Mouse (Mus musculus): ENCODE results near the gene Gadd45a. TPM values are rescaled to one million over a fixed set of nuclear protein-coding genes. Genes with fewer than 3 reads are reported as not detected.
A peak's percentile ranks its signal among the peaks of the same experiment; 100 is the strongest.

Gene Gadd45a
- polyA plus RNA-seq, 1 experiment from 2014 or later, result 25.0 TPM

DNA sequence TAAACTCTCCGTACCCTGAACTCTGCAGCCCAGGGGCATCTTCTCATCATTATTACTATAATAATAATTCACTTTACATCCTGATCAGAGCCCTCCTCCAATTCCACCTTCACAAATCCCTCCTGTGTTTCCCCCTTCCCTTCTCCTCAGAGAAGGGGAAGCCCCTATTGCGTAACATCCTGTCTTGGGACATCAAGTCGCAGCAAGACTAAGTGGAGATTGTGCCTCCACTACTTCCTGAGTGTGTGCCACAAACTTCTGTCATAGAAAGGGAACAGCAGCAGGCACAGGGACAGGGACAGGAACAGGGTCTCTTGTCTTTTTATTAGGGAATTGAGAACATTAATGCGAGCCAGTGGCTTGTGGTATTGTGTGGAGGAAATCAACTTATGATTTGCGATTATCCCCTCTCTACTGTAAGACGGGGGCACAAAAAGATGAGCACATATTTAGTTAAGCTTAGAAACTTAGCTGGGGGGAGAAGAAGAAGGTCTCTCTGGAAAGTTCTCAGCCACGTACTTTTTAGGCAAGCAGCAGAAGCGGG, 32.0 kb upstream of the Gadd45a start:
- Histone ChIP-seq H3K4me2 (replicated peaks) (no peak overlapping the region), H3K27me3 (no peaks in the 10 kb centered on the region), H3K27ac (no peak overlapping the region), H3K9me3 (replicated peaks) (no peaks in the 10 kb centered on the region), H3K4me1 (0 out of 2 replicates have a peak, but pooled peaks cover 2% of the 10 kb centered on the region), H3K4me3 (no peak overlapping the region), H3K36me3 (no peaks in the 10 kb centered on the region), H3K9ac (no peak overlapping the region)
- no peak for ATAC-seq (ENCODE audit: low FRiP score)
- 88% methylated on average over 8 of the region's 8 CpGs for WGBS

DNA sequence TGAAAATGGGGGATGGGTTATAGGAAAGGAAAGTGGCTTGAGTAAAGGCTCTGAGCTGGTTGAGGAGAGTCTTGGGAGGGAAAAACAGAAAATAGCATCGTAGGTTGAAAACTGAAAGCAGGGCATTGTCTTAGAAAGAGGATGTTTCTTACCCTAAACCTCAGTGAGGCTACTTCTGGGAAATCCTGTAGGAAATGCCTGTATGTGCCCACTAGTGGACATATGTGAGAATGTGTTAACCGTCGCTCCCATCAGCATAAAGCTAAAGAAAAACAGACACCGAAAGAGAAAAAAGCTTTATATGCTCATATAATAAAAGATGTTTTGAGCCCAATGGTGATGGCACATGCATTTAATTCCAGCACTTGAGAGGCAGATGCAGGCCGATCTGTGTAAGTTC, 22.8 kb upstream of the Gadd45a start:
- H3K4me1 ChIP-seq, result no peaks in the 10 kb centered on the region
- H3K4me3 ChIP-seq, result no peak overlapping the region
- no peak overlapping the region for H3K9ac ChIP-seq
- 90% methylated on average over 5 of the region's 5 CpGs for WGBS
- H3K9me3 ChIP-seq (replicated peaks), result no peaks in the 10 kb centered on the region
- H3K36me3 ChIP-seq, result no peaks in the 10 kb centered on the region
- ATAC-seq (ENCODE audit: low FRiP score), result no peak
- H3K27me3 ChIP-seq, result no peaks in the 10 kb centered on the region
- H3K4me2 ChIP-seq (replicated peaks), result no peak overlapping the region
- no peak overlapping the region for H3K27ac ChIP-seq

DNA sequence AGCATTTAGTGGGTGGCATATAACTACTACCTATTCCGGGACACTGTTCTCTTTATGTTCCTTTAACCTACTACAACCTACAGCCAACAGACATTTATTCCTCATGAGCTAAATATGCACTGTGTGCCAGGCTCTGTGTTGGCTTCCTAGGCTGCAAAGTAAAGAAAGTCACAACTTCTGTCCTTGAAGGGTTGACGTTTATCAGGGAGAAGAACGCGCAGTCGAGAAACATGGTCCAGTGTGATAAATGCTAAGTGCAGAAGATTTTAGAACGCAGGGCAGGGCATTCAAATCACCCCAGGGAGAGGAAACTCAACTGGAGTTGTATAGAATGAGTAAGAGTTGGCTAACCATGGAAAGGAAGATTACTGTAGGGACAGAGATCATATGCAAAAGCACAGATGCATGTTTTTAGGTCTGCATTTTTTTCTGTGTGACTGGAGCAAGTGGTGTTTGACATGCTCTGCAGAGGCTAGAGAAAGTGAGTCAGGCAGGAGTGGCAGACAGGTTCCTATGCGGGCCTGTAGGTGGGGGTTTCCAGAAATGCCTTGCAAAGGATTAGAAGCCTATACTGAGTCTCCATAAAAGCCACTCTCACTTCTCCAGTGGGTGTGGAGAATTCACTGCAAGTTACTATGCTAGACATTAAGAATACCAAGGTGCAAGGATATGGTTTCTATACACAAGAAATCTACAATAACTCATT, 20.9 kb upstream of the Gadd45a start:
- Histone ChIP-seq H3K27ac (no peak overlapping the region), H3K27me3 (no peaks in the 10 kb centered on the region), H3K36me3 (no peaks in the 10 kb centered on the region), H3K9me3 (replicated peaks) (no peaks in the 10 kb centered on the region), H3K4me1 (no peaks in the 10 kb centered on the region), H3K4me2 (replicated peaks) (no peak overlapping the region), H3K4me3 (no peak overlapping the region), H3K9ac (no peak overlapping the region)
- ATAC-seq (ENCODE audit: low FRiP score), result no peak
- WGBS, result 92% methylated on average over 7 of the region's 7 CpGs

DNA sequence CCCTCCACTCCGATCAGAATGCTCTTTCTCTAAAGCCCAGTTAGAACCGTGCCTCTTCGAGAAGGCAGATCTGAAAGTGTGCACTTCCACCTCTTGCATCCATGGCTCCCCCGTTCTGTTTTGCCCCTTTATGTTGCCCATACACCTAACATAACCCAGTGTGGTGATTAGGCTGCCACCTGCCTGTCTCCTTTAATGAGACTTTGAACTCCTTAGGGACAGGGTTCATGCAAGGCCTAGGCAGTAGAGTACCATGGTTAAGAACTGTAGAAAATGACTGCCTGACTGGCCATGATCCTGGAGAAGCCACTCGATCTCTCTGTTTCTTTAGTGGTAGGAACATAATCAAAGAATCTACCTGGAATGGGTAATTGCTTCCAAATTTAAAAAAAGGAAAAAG, 20.3 kb upstream of the Gadd45a start:
- H3K4me2 ChIP-seq (replicated peaks), result no peak overlapping the region
- no peak overlapping the region for H3K4me3 ChIP-seq
- no peak overlapping the region for H3K27ac ChIP-seq
- no peaks in the 10 kb centered on the region for H3K36me3 ChIP-seq
- H3K4me1 ChIP-seq, result no peaks in the 10 kb centered on the region
- H3K9ac ChIP-seq, result no peak overlapping the region
- H3K9me3 ChIP-seq (replicated peaks), result no peaks in the 10 kb centered on the region
- H3K27me3 ChIP-seq, result no peaks in the 10 kb centered on the region
- WGBS, result 84% methylated on average over 5 of the region's 5 CpGs
- no peak for ATAC-seq (ENCODE audit: low FRiP score)

DNA sequence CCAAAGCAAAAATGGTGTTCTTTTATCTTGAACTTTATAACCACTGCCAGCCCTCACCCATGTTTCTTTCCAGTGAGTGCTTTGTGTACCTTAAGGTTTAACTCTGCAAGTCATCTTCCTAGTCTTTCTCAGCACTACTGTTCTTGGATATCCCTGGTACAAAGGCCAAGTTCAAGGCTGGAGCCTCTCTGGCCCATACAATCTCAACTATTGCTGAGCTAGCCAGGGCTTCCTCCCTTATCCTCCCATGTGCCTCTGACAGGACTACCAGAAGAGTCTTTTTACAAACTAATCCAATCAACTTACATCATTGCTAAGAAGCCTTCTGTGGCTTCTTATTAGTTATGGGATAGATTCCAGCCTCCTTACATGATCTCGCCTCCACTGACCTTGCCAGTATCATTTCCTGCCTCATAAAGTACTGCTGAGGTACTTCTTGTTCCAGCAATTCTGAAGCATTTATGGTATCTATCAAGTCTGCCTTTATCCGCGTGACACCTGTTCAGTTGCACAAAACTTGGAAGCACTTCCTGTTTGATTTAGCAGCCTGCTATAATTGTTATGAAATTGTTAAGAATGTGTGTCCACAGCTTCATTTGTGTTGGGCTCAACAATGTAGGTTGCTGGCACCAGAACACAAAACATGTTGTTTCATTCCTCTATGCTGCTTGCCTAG, 19.8 kb upstream of the Gadd45a start:
- no peak overlapping the region for H3K27ac ChIP-seq
- H3K9me3 ChIP-seq (replicated peaks), result no peaks in the 10 kb centered on the region
- H3K4me2 ChIP-seq (replicated peaks), result no peak overlapping the region
- no peak overlapping the region for H3K4me3 ChIP-seq
- 80% methylated on average over 3 of the region's 3 CpGs for WGBS
- no peaks in the 10 kb centered on the region for H3K27me3 ChIP-seq
- no peaks in the 10 kb centered on the region for H3K4me1 ChIP-seq
- H3K36me3 ChIP-seq, result no peaks in the 10 kb centered on the region
- ATAC-seq (ENCODE audit: low FRiP score), result no peak
- no peak overlapping the region for H3K9ac ChIP-seq

DNA sequence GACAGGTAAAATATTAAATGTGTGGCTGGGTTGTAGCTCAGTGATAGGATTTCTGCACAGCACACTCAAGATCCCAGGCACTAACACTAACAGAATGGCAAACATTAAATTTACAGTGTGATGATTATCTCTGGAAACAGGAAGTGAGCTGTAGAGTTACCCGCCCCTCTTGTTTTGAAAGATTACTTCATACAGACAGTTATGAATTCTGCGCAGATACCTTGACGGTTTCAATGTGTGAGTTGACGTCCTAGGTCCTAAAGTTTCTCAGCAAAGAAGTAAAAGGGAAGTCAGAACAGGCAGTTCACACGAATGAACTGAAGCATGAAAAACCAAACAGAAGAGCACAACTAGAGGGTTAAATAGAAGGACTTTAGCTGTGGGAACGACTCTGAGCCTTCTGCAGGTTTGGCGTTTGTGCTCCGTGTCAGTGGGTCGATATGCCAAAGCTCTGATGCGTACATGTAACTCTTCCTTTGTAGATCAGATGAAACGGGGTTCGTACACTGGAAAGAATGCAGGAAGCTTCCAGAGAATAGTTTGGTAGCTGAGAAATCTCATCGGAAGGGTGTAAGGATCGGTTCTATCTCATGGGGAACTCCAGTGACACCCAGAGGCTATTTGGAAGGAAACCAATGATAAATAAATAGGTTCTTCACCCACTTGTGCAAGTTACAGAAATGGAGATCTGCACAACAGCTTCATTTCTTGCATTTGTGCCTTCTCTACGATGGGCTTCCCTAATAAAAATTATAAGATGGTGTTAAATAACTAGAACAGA, 19.0 kb upstream of the Gadd45a start:
- H3K9ac ChIP-seq, result no peak overlapping the region
- no peaks in the 10 kb centered on the region for H3K36me3 ChIP-seq
- no peak overlapping the region for H3K4me3 ChIP-seq
- ATAC-seq (ENCODE audit: low FRiP score), result no peak
- H3K4me1 ChIP-seq, result no peaks in the 10 kb centered on the region
- no peak overlapping the region for H3K4me2 ChIP-seq (replicated peaks)
- H3K9me3 ChIP-seq (replicated peaks), result no peaks in the 10 kb centered on the region
- 81% methylated on average over 15 of the region's 15 CpGs for WGBS
- no peak overlapping the region for H3K27ac ChIP-seq
- no peaks in the 10 kb centered on the region for H3K27me3 ChIP-seq

DNA sequence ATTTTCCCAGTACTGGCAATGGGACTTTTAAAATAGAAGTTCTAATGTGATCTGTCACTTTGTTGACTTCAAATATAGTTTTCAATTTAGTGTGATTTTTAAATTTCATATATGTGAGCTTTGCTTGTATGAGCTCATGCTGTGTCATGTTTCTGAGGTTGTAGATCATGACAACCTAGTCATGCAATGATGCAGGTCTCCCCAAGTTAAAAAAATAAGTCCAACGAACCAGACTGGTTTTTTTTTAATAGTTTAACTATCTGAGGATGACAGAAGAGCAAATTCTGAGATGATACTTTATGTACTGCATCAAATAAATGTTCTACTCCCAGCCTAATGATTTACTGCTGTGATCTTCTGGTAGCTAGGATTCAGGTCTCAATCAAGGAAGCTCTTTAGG, 12.8 kb upstream of the Gadd45a start:
- Histone ChIP-seq H3K4me3 (no peak overlapping the region), H3K9ac (no peak overlapping the region), H3K36me3 (no peaks in the 10 kb centered on the region), H3K27ac (peak overlapping the region; percentile 23; the same call in 1 of the 2 replicates), H3K27me3 (no peaks in the 10 kb centered on the region), H3K4me2 (replicated peaks) (no peak overlapping the region), H3K9me3 (replicated peaks) (no peaks in the 10 kb centered on the region), H3K4me1 (peaks cover 9% of the 10 kb centered on the region; the same call in 1 of the 2 replicates)
- 83% methylated on average over 1 of the region's 1 CpGs for whole genome bisulfite sequencing
- no peak for ATAC-seq (ENCODE audit: low FRiP score)

DNA sequence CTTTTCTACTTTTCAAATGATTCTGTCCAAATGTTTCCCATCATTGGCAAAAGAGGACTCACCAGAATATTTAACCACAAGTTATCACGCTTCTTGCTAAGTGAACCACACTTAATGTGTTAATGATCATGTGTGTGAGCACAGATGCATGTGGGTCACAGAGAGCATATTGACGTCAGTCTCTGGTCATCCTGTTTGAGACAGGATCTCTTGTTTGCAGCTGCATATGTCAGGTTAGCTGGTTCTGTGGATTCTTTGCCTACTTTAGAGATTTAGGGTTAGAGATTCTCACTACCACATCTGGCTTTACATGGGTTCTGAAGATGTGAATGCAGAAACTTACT, 12.4 kb upstream of the Gadd45a start:
- H3K4me3 ChIP-seq, result no peak overlapping the region
- no peaks in the 10 kb centered on the region for H3K27me3 ChIP-seq
- H3K9ac ChIP-seq, result no peak overlapping the region
- no peak for ATAC-seq (ENCODE audit: low FRiP score)
- H3K4me2 ChIP-seq (replicated peaks), result no peak overlapping the region
- peak overlapping the region; percentile 23; the same call in 1 of the 2 replicates for H3K27ac ChIP-seq
- H3K9me3 ChIP-seq (replicated peaks), result no peaks in the 10 kb centered on the region
- no peaks in the 10 kb centered on the region for H3K36me3 ChIP-seq
- peaks cover 9% of the 10 kb centered on the region; the same call in 1 of the 2 replicates for H3K4me1 ChIP-seq
- 39% methylated on average over 2 of the region's 2 CpGs for WGBS

DNA sequence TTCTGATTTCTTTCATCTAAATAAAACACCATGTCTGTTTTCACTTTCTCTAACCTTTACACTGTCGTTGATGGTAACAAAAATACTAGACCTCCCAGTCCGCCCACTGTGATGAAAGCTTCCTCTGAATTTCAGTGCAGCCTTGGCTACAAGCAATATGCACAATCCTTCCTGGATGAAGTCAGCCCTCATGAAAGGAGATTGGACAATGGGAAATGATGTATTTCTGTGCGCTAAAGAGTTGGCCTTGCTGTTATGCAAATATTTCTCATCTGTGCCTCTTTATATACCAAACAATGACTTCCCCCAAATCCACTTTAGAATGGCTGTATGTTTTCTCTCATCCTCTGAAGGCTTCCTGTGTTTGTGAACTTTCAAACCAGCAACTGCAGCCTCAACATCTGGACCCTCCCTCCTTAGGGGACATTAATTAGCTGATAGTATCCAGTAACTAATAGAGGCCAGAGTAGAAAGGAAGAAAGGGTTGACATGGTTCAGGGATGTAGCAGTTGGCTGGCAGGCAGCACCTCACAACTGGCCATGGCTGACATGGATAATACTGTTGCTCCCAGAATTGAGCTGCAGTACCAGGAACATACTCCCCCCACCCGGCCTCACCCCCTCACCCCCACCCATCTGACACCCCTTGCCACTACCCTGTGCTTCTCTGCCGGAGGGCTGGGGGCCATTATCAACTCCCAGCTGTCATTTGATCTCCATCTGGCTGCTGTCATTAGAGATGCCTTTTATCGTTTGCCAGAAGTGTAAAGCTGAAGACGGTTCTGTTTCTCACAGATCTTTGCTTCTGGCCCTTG, 11.8 kb upstream of the Gadd45a start:
- Histone ChIP-seq H3K4me2 (replicated peaks) (no peak overlapping the region), H3K36me3 (no peaks in the 10 kb centered on the region), H3K4me1 (peaks cover 9% of the 10 kb centered on the region; the same call in 1 of the 2 replicates), H3K9ac (no peak overlapping the region), H3K4me3 (no peak overlapping the region), H3K27me3 (no peaks in the 10 kb centered on the region), H3K27ac (no peak overlapping the region; the same call in 1 of the 2 replicates), H3K9me3 (replicated peaks) (no peaks in the 10 kb centered on the region)
- WGBS, result 30% methylated on average over 7 of the region's 7 CpGs
- peak; percentile 83 for ATAC-seq (ENCODE audit: low FRiP score)

DNA sequence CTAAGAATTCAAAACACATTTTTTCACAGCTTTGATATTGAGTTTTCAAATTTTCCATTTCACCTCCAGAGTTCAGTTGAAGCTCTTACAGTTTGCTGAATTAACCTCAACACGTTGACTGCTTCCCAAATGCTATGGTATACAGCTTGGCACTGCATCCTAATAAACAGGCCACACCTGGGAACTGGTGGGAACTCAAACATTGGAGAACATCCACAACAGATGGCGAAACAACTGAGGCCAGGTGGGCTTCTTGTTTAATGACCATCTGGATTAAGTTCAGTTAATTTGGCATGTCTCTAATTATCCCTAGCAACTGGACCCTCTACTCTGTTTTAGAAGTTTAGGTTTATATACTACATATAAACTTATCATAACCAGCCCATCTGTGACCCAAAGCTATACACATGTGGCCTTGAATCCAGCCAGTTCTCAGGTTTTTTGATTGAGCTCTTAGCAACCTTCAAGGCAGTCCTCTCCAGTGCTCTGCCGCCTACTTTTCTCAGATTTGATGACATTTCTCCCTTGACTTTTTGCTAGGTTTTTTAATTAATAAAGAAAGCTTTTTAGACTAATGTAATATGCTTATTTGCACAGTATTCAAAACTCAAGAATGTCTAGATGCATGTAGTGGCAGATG, 10.9 kb upstream of the Gadd45a start:
- 74% methylated on average over 3 of the region's 3 CpGs for WGBS
- no peak overlapping the region for H3K4me3 ChIP-seq
- ATAC-seq (ENCODE audit: low FRiP score), result no peak

DNA sequence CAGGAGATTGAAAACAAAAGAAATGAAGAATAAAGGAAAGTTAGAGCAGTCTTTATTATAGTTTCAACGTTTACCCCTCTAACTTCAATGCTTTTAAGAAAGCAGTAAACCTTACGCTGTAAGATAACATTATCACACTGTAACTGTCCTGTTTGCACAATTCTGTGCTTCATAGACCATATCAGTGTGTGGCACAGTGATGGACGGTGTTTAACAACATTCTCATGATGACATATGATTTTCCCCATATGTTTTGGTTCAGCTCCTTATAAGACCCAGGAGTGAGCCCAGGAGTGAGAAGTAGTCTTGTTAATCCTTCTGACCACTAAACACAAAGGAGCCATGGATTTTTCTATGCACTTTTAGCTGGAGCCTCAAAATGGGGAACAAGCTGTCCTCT, 9.7 kb upstream of the Gadd45a start:
- Histone ChIP-seq H3K4me3 (no peak overlapping the region), H3K4me2 (replicated peaks) (no peak overlapping the region), H3K9ac (no peak overlapping the region), H3K9me3 (replicated peaks) (no peaks in the 10 kb centered on the region), H3K27ac (no peak overlapping the region), H3K4me1 (peaks cover 9% of the 10 kb centered on the region; the same call in 1 of the 2 replicates), H3K27me3 (no peaks in the 10 kb centered on the region), H3K36me3 (no peaks in the 10 kb centered on the region)
- 82% methylated on average over 3 of the region's 3 CpGs for WGBS
- ATAC-seq (ENCODE audit: low FRiP score), result no peak

More for the DNA sequence above, 10.9 kb upstream of the Gadd45a start:
- H3K9me3 ChIP-seq (replicated peaks), result no peaks in the 10 kb centered on the region
- H3K27ac ChIP-seq, result no peak overlapping the region
- H3K4me2 ChIP-seq (replicated peaks), result no peak overlapping the region
- no peaks in the 10 kb centered on the region for H3K36me3 ChIP-seq
- H3K27me3 ChIP-seq, result no peaks in the 10 kb centered on the region
- no peak overlapping the region for H3K9ac ChIP-seq
- H3K4me1 ChIP-seq, result peaks cover 9% of the 10 kb centered on the region; the same call in 1 of the 2 replicates
